Mouse (Mus musculus) E14TG2a.4 (cell line): ENCODE results near the gene Gipc3.

Experiments used
- CTCF ChIP-seq: conservative IDR thresholded peaks from 2 replicates; pipeline ENCODE4 v1.5.1; 2014; ENCODE audit warnings: low read length
- NANOG ChIP-seq: IDR thresholded peaks from 2 replicates; pipeline ENCODE4 v1.6.1; 2014; ENCODE audit warnings: borderline replicate concordance, low read length, mixed read lengths

GRCm38 (mm10) chr10:81290698-81291460 lies 52.2 kb downstream of the Gipc3 start:
- TF ChIP-seq CTCF (no peak), NANOG (no peak)
